Mouse (Mus musculus) CH12.LX (cell line): Measurements from ENCODE around the gene Ank2. TPM values are rescaled to one million over a fixed set of nuclear protein-coding genes. Genes with fewer than 3 reads are reported as not detected.

Experiments
- DNase-seq: peaks from one replicate; pipeline ENCODE4 v3.0.0-alpha.2; 2013; ENCODE audit errors: extremely low read depth
- H3K27ac ChIP-seq: 2 replicates; pipeline ENCODE4 v1.5.1; 2012; ENCODE audit warnings: low read depth, mild to moderate bottlenecking, control low read depth, moderate library complexity; ENCODE audit not compliant: insufficient read depth
- H3K27me3 ChIP-seq: replicated peaks from 2 replicates; pipeline ENCODE3; 2012; ENCODE audit warnings: inconsistent platforms
- H3K36me3 ChIP-seq, 2 experiments: replicated peaks in 1 of 2; 2 replicates each; pipeline versions ENCODE3 to v1.6.1; 2012; ENCODE audit warnings: inconsistent platforms in 1 of 2, low read length in 1 of 2, mild to moderate bottlenecking in 1 of 2, mixed read lengths in 1 of 2, moderate library complexity in 1 of 2; ENCODE audit not compliant: control insufficient read depth in 1 of 2, insufficient read depth in 1 of 2
- H3K4me1 ChIP-seq, 2 experiments: 2 replicates each; pipeline ENCODE4 v1.6.1; 2012; ENCODE audit warnings: inconsistent platforms in 1 of 2, moderate library complexity in 1 of 2; ENCODE audit not compliant: insufficient read depth in 2 of 2, control insufficient read depth in 1 of 2
- H3K4me2 ChIP-seq: 2 replicates; pipeline ENCODE4 v1.6.1; 2012; ENCODE audit warnings: low read depth, mild to moderate bottlenecking, control low read depth; ENCODE audit not compliant: poor library complexity, insufficient read depth, severe bottlenecking
- H3K4me3 ChIP-seq, 3 experiments: fragments of 150-350 bp in 1 of 3; sonication (generic) in 1 of 3; replicated peaks in 1 of 3; 2 replicates each; pipeline versions ENCODE3 to v1.5.1; 2011 to 2012; ENCODE audit warnings: low read depth in 2 of 3, low read length in 2 of 3, mild to moderate bottlenecking in 2 of 3, moderate library complexity in 2 of 3, control low read depth in 1 of 3, improper control_type of control experiment in 1 of 3, inconsistent platforms in 1 of 3, mixed read lengths in 1 of 3; ENCODE audit not compliant: poor library complexity in 1 of 3
- H3K79me2 ChIP-seq: replicated peaks from 2 replicates; pipeline ENCODE4 v1.6.1; 2012; ENCODE audit warnings: mild to moderate bottlenecking, moderate library complexity; ENCODE audit not compliant: control insufficient read depth, poor library complexity, insufficient read depth, severe bottlenecking; ENCODE audit errors: extremely low read depth
- H3K9ac ChIP-seq: 2 replicates; pipeline ENCODE4 v1.6.1; 2012; ENCODE audit warnings: low read depth, mild to moderate bottlenecking, control low read depth, moderate library complexity; ENCODE audit not compliant: insufficient read depth
- H3K9me3 ChIP-seq: replicated peaks from 2 replicates; pipeline ENCODE3; 2012; ENCODE audit warnings: low read length, inconsistent platforms, mixed read lengths
- CHD1 ChIP-seq: IDR thresholded peaks from 2 replicates; pipeline ENCODE4 v1.6.1; 2012; ENCODE audit warnings: low read depth, low read length, improper control_type of control experiment, inconsistent platforms
- CHD2 ChIP-seq: IDR thresholded peaks from 2 replicates; pipeline ENCODE4 v1.6.1; 2011; ENCODE audit warnings: low read length, improper control_type of control experiment
- CTCF ChIP-seq, 2 experiments: IDR thresholded peaks in 1 of 2; conservative IDR thresholded peaks in 1 of 2; 2 replicates each; pipeline ENCODE4 v1.5.1; 2011 to 2012; ENCODE audit warnings: low read depth in 2 of 2, low read length in 2 of 2, improper control_type of control experiment in 1 of 2, inconsistent platforms in 1 of 2, mild to moderate bottlenecking in 1 of 2, moderate library complexity in 1 of 2
- ETS1 ChIP-seq: conservative IDR thresholded peaks from 2 replicates; pipeline ENCODE4 v1.6.1; 2012; ENCODE audit warnings: low read depth, mild to moderate bottlenecking, inconsistent platforms, low read length, improper control_type of control experiment, moderate library complexity
- HCFC1 ChIP-seq: IDR thresholded peaks from 2 replicates; pipeline ENCODE4 v1.6.1; 2012; ENCODE audit warnings: low read depth, mild to moderate bottlenecking, inconsistent platforms, low read length, improper control_type of control experiment
- IRF4 ChIP-seq: IDR thresholded peaks from 2 replicates; pipeline ENCODE4 v1.6.1; 2014; ENCODE audit warnings: low read depth, mild to moderate bottlenecking, inconsistent platforms, low read length, improper control_type of control experiment
- JUN ChIP-seq: IDR thresholded peaks from 2 replicates; pipeline ENCODE4 v1.6.1; 2011; ENCODE audit warnings: low read depth, mild to moderate bottlenecking, low read length, improper control_type of control experiment, moderate library complexity; ENCODE audit not compliant: insufficient read depth
- JUND ChIP-seq: conservative IDR thresholded peaks from 2 replicates; pipeline ENCODE4 v1.6.1; 2011; ENCODE audit warnings: low read depth, low read length, improper control_type of control experiment
- MAX ChIP-seq: IDR thresholded peaks from 2 replicates; pipeline ENCODE4 v1.6.1; 2011; ENCODE audit warnings: low read length, improper control_type of control experiment
- MAZ ChIP-seq: IDR thresholded peaks from 2 replicates; pipeline ENCODE4 v1.6.1; 2012; ENCODE audit warnings: low read depth, mild to moderate bottlenecking, inconsistent platforms, low read length, improper control_type of control experiment, moderate library complexity
- MEF2A ChIP-seq: IDR thresholded peaks from 2 replicates; pipeline ENCODE4 v1.6.1; 2014; ENCODE audit warnings: low read depth, mild to moderate bottlenecking, inconsistent platforms, low read length, improper control_type of control experiment, borderline replicate concordance
- MXI1 ChIP-seq: IDR thresholded peaks from 2 replicates; pipeline ENCODE4 v1.6.1; 2011; ENCODE audit warnings: mild to moderate bottlenecking, low read depth, low read length, improper control_type of control experiment
- NELFE ChIP-seq: IDR thresholded peaks from 2 replicates; pipeline ENCODE4 v1.6.1; 2011; ENCODE audit warnings: low read depth, low read length, improper control_type of control experiment
- NRF1 ChIP-seq: IDR thresholded peaks from 2 replicates; pipeline ENCODE4 v1.6.1; 2014; ENCODE audit warnings: low read depth, mild to moderate bottlenecking, inconsistent platforms, low read length, improper control_type of control experiment, moderate library complexity
- PAX5 ChIP-seq: IDR thresholded peaks from 2 replicates; pipeline ENCODE4 v1.6.1; 2012; ENCODE audit warnings: low read length, inconsistent platforms, mixed read lengths
- POLR2AphosphoS2 ChIP-seq: IDR thresholded peaks from 2 replicates; pipeline ENCODE4 v1.6.1; 2011; ENCODE audit warnings: low read depth, low read length, improper control_type of control experiment
- RAD21 ChIP-seq: IDR thresholded peaks from 2 replicates; pipeline ENCODE4 v1.6.1; 2011; ENCODE audit warnings: low read depth, mild to moderate bottlenecking, low read length, improper control_type of control experiment, moderate library complexity
- RCOR1 ChIP-seq: conservative IDR thresholded peaks from 2 replicates; pipeline ENCODE4 v1.6.1; 2012; ENCODE audit warnings: low read depth, mild to moderate bottlenecking, inconsistent platforms, low read length, improper control_type of control experiment
- SIN3A ChIP-seq: IDR thresholded peaks from 2 replicates; pipeline ENCODE4 v1.6.1; 2012; ENCODE audit warnings: low read length, improper control_type of control experiment, inconsistent platforms
- SMC3 ChIP-seq: IDR thresholded peaks from 2 replicates; pipeline ENCODE4 v1.6.1; 2011; ENCODE audit warnings: low read depth, low read length, improper control_type of control experiment
- TCF12 ChIP-seq: IDR thresholded peaks from 2 replicates; pipeline ENCODE4 v1.6.1; 2014; ENCODE audit warnings: low read depth, mild to moderate bottlenecking, inconsistent platforms, low read length, improper control_type of control experiment
- UBTF ChIP-seq: IDR thresholded peaks from 2 replicates; pipeline ENCODE4 v1.6.1; 2012; ENCODE audit warnings: low read depth, mild to moderate bottlenecking, inconsistent platforms, low read length, improper control_type of control experiment, moderate library complexity
- ZC3H11A ChIP-seq: IDR thresholded peaks from 2 replicates; pipeline ENCODE4 v1.6.1; 2012; ENCODE audit warnings: low read depth, mild to moderate bottlenecking, inconsistent platforms, low read length, improper control_type of control experiment
- ZKSCAN1 ChIP-seq: IDR thresholded peaks from 2 replicates; pipeline ENCODE4 v1.6.1; 2012; ENCODE audit warnings: low read depth, inconsistent platforms, low read length, improper control_type of control experiment, borderline replicate concordance
- dilution Hi-C: fragments of 300-500 bp; cut with MboI; formaldehyde crosslinking; loops from 2 replicates; pipeline ENCODE4 v1.14.3; 2020; ENCODE audit warnings: low sequenced_read_pairs; ENCODE audit not compliant: extremely low pct_unique_long_range_greater_than_20kb, extremely low pct_ligation_motif_present
- in situ Hi-C: fragments of 300-500 bp; cut with MboI; formaldehyde crosslinking; loops from 3 replicates; pipeline ENCODE4 v1.14.3; 2019; ENCODE audit warnings: low sequenced_read_pairs, low pct_ligation_motif_present, low pct_unique_long_range_greater_than_20kb, mixed read lengths
- polyA plus RNA-seq: library from polyadenylated mRNA; unstranded; fragments of >175 nt; gene quantifications from 2 replicates; pipeline ENCODE4 v1.2.1, GENCODE M21; 2012; ENCODE audit warnings: low read depth; ENCODE audit not compliant: insufficient read length
- total RNA-seq, 2 experiments: library from RNA; depleted of rRNA; stranded (reverse); fragments of 300-350 nt in 1 of 2; fragments of >200 nt in 1 of 2; gene quantifications; 2 replicates each; pipeline ENCODE4 v1.2.3; 2012 to 2014

Ank2 gene
- total and polyA plus RNA-seq, 3 experiments, result 3.9 to 20.9 (median 12.2) TPM

GRCm38 (mm10) chr3:127383231-127383630 is 115.9 kb downstream of the Ank2 start:
- no peaks in the 10 kb centered on the region for H3K4me1 ChIP-seq
- no peak overlapping the region for H3K4me2 ChIP-seq
- no peak for DNase-seq
- no peaks in the 10 kb centered on the region for H3K9me3 ChIP-seq
- in situ Hi-C loops, result no loop called here
- no peaks in the 10 kb centered on the region for H3K79me2 ChIP-seq
- no peak overlapping the region for H3K27ac ChIP-seq
- H3K9ac ChIP-seq, result no peak overlapping the region
- no peak overlapping the region for H3K4me3 ChIP-seq
- H3K27me3 ChIP-seq, result no peaks in the 10 kb centered on the region
- no peaks in the 10 kb centered on the region for H3K36me3 ChIP-seq
- TF ChIP-seq CHD2 (no peak), RCOR1 (no peak), NELFE (no peak), PAX5 (no peak), JUN (no peak), RAD21 (no peak), ZC3H11A (no peak), JUND (no peak), SMC3 (no peak), UBTF (no peak), IRF4 (no peak), TCF12 (no peak)
- dilution Hi-C loops, result no loop called here

- Histone ChIP-seq H3K27me3 (no peaks in the 10 kb centered on the region), H3K36me3 (no peaks in the 10 kb centered on the region), H3K9me3 (no peaks in the 10 kb centered on the region), H3K4me3 (no peak overlapping the region), H3K27ac (no peak overlapping the region), H3K4me2 (no peak overlapping the region), H3K9ac (no peak overlapping the region), H3K79me2 (no peaks in the 10 kb centered on the region), H3K4me1 (no peaks in the 10 kb centered on the region)
- in situ Hi-C loops (no loop called here), dilution Hi-C loops (no loop called here)
- TF ChIP-seq ETS1 (no peak), ZKSCAN1 (no peak), MAZ (no peak), HCFC1 (no peak), CHD1 (no peak), NRF1 (no peak), MXI1 (no peak), CTCF (conservative IDR thresholded peaks at IDR 0.05 in 1 of 2, IDR thresholded peaks at IDR 0.05 in 1 of 2; ENCODE audit: low read depth in 2 of 2, low read length in 2 of 2) (no peak), TCF12 (no peak), UBTF (no peak), POLR2AphosphoS2 (no peak), SIN3A (no peak), MAX (no peak), MEF2A (no peak), PAX5 (no peak)
- no peak for DNase-seq
These were observed 122.2 kb downstream of the Ank2 start for GRCm38 (mm10) chr3:127376901-127377460.
